Mouse (Mus musculus) hindbrain, embryonic 14.5 days (tissue): ENCODE data around the gene Traf3. TPM values are rescaled to one million over a fixed set of nuclear protein-coding genes. Genes with fewer than 3 reads are reported as not detected.

Experiments
- ATAC-seq: fragments of 200-750 bp; cut with Nextera tagmentation; 2 replicates; pipeline ENCODE4 v1.8.0; 2017; ENCODE audit warnings: moderate number of reproducible peaks, mild to moderate bottlenecking, moderate TSS enrichment, moderate library complexity; ENCODE audit not compliant: low FRiP score
- DNase-seq: peaks from one replicate; pipeline ENCODE4 v3.0.0-alpha.2; 2015; ENCODE audit warnings: low spot score
- H3K27ac ChIP-seq: fragments of 300-500 bp; sonication (generic); 2 replicates; pipeline ENCODE4 v1.5.1; 2014; ENCODE audit warnings: mild to moderate bottlenecking, moderate library complexity
- H3K27me3 ChIP-seq: fragments of 300-500 bp; sonication (generic); 2 replicates; pipeline ENCODE4 v1.6.1; 2014; ENCODE audit warnings: mild to moderate bottlenecking, low read length, mixed read lengths; ENCODE audit not compliant: control insufficient read depth, insufficient read depth
- H3K36me3 ChIP-seq: fragments of 300-500 bp; sonication (generic); replicated peaks from 2 replicates; pipeline ENCODE4 v1.6.1; 2014; ENCODE audit not compliant: control insufficient read depth, insufficient read depth
- H3K4me1 ChIP-seq: fragments of 300-500 bp; sonication (generic); replicated peaks from 2 replicates; pipeline ENCODE4 v1.6.1; 2014; ENCODE audit warnings: antibody characterized with exemption, low read length, mixed read lengths; ENCODE audit not compliant: control insufficient read depth, insufficient read depth
- H3K4me2 ChIP-seq: fragments of 300-500 bp; sonication (generic); replicated peaks from 2 replicates; pipeline ENCODE4 v1.6.1; 2014; ENCODE audit warnings: mild to moderate bottlenecking, moderate library complexity
- H3K4me3 ChIP-seq: fragments of 300-500 bp; sonication (generic); replicated peaks from 2 replicates; pipeline ENCODE4 v1.5.1; 2014; ENCODE audit warnings: mild to moderate bottlenecking, low read length
- H3K9ac ChIP-seq: fragments of 300-500 bp; sonication (generic); 2 replicates; pipeline ENCODE4 v1.6.1; 2014
- H3K9me3 ChIP-seq: fragments of 300-500 bp; sonication (generic); 2 replicates; pipeline ENCODE4 v1.6.1; 2016; ENCODE audit warnings: low read length; ENCODE audit not compliant: control insufficient read depth
- WGBS: fragments of 180-500 bp; shearing (Covaris S2); extraction: QIAGEN DNeasy Blood & Tissue Kit; methylation state at CpG from one replicate; pipeline ENCODE4 v1.1.7; 2014; 5-methylcytosine and 5-hydroxymethylcytosine counted together
- polyA plus RNA-seq: library from polyadenylated mRNA; unstranded; fragments of >200 nt; fragmentation: Nextera tagmentation; extraction: Ambion mirVana; gene quantifications from 2 replicates; pipeline ENCODE4 v1.2.1, GENCODE M21; 2014

Gene Traf3
- polyA plus RNA-seq, 1 experiment from 2014 or later: 20.9 TPM

GRCm38 (mm10) chr12:111135953-111136352 lies 30.2 kb upstream of the Traf3 start:
- H3K4me1 ChIP-seq: no peaks in the 10 kb centered on the region
- ATAC-seq (no peak), DNase-seq (no peak)
- no peaks in the 10 kb centered on the region for H3K36me3 ChIP-seq
- no peak overlapping the region for H3K4me2 ChIP-seq
- H3K9ac ChIP-seq: no peak overlapping the region
- H3K27me3 ChIP-seq: no peaks in the 10 kb centered on the region
- H3K9me3 ChIP-seq: no peaks in the 10 kb centered on the region
- 72% methylated on average over 3 of the region's 3 CpGs for WGBS
- H3K27ac ChIP-seq: no peak overlapping the region
- H3K4me3 ChIP-seq: no peak overlapping the region

- H3K9ac ChIP-seq: no peak overlapping the region
- no peaks in the 10 kb centered on the region for H3K36me3 ChIP-seq
- H3K27ac ChIP-seq: no peak overlapping the region
- no peak overlapping the region for H3K4me3 ChIP-seq
- no peaks in the 10 kb centered on the region for H3K9me3 ChIP-seq
- H3K27me3 ChIP-seq: no peaks in the 10 kb centered on the region
- 54% methylated on average over 2 of the region's 2 CpGs for WGBS
- ATAC-seq: no peak
- DNase-seq: no peak
- no peaks in the 10 kb centered on the region for H3K4me1 ChIP-seq
- no peak overlapping the region for H3K4me2 ChIP-seq
Measured at GRCm38 (mm10) chr12:111137079-111137478, 29.1 kb upstream of the Traf3 start.

GRCm38 (mm10) chr12:111143005-111143508 lies 23.1 kb upstream of the Traf3 start:
- Histone ChIP-seq H3K4me1 (peaks cover 23% of the 10 kb centered on the region), H3K9ac (peak overlapping the region; percentile 3; the same call in 1 of the 2 replicates), H3K27ac (peak overlapping the region; percentile 78), H3K36me3 (no peaks in the 10 kb centered on the region), H3K4me3 (no peak overlapping the region), H3K9me3 (no peaks in the 10 kb centered on the region), H3K4me2 (peak overlapping the region; percentile 31), H3K27me3 (no peaks in the 10 kb centered on the region)
- DNase-seq: peak; percentile 61
- 5% methylated on average over 12 of the region's 12 CpGs for WGBS
- ATAC-seq: peak; percentile 77; the same call in 1 of the 2 replicates

- Histone ChIP-seq H3K9ac (peak overlapping the region; percentile 3; the same call in 1 of the 2 replicates), H3K27me3 (no peaks in the 10 kb centered on the region), H3K9me3 (no peaks in the 10 kb centered on the region), H3K36me3 (no peaks in the 10 kb centered on the region), H3K27ac (peak overlapping the region; percentile 78), H3K4me3 (no peak overlapping the region), H3K4me2 (peak overlapping the region; percentile 31), H3K4me1 (peaks cover 23% of the 10 kb centered on the region)
- ATAC-seq (peak; percentile 44; the same call in 1 of the 2 replicates), DNase-seq (no peak)
- 52% methylated on average over 16 of the region's 16 CpGs for WGBS
Measured at GRCm38 (mm10) chr12:111143509-111144063, 22.6 kb upstream of the Traf3 start.

GRCm38 (mm10) chr12:111144598-111144997 lies 21.6 kb upstream of the Traf3 start:
- Histone ChIP-seq H3K4me1 (peaks cover 23% of the 10 kb centered on the region), H3K27ac (no peak overlapping the region), H3K9me3 (no peaks in the 10 kb centered on the region), H3K4me2 (no peak overlapping the region), H3K9ac (no peak overlapping the region), H3K36me3 (no peaks in the 10 kb centered on the region), H3K27me3 (no peaks in the 10 kb centered on the region), H3K4me3 (no peak overlapping the region)
- no peak for DNase-seq
- WGBS: 98% methylated on average over 2 of the region's 2 CpGs
- no peak for ATAC-seq

- H3K27me3 ChIP-seq: no peaks in the 10 kb centered on the region
- H3K4me1 ChIP-seq: peaks cover 23% of the 10 kb centered on the region
- no peak for ATAC-seq
- H3K9ac ChIP-seq: no peak overlapping the region
- peak; percentile 43 for DNase-seq
- no peak overlapping the region for H3K4me3 ChIP-seq
- no peaks in the 10 kb centered on the region for H3K36me3 ChIP-seq
- 38% methylated on average over 9 of the region's 9 CpGs for WGBS
- no peak overlapping the region for H3K4me2 ChIP-seq
- no peaks in the 10 kb centered on the region for H3K9me3 ChIP-seq
- H3K27ac ChIP-seq: peak overlapping the region; percentile 3; the same call in 1 of the 2 replicates
Measured at GRCm38 (mm10) chr12:111145269-111145668, 20.9 kb upstream of the Traf3 start.

- H3K4me3 ChIP-seq: no peak overlapping the region
- H3K9me3 ChIP-seq: no peaks in the 10 kb centered on the region
- H3K4me2 ChIP-seq: no peak overlapping the region
- H3K9ac ChIP-seq: no peak overlapping the region
- ATAC-seq: no peak
- 67% methylated on average over 17 of the region's 17 CpGs for WGBS
- DNase-seq: no peak
- H3K27me3 ChIP-seq: no peaks in the 10 kb centered on the region
- no peaks in the 10 kb centered on the region for H3K36me3 ChIP-seq
- H3K4me1 ChIP-seq: peaks cover 9% of the 10 kb centered on the region
- no peak overlapping the region for H3K27ac ChIP-seq
Measured at GRCm38 (mm10) chr12:111149495-111150235, 16.5 kb upstream of the Traf3 start.

GRCm38 (mm10) chr12:111150236-111150596 lies 16.0 kb upstream of the Traf3 start:
- Histone ChIP-seq H3K27ac (no peak overlapping the region), H3K36me3 (no peaks in the 10 kb centered on the region), H3K27me3 (no peaks in the 10 kb centered on the region), H3K9ac (no peak overlapping the region), H3K4me2 (no peak overlapping the region), H3K4me1 (peaks cover 5% of the 10 kb centered on the region; the same call in 1 of the 2 replicates), H3K9me3 (no peaks in the 10 kb centered on the region), H3K4me3 (no peak overlapping the region)
- ATAC-seq (no peak), DNase-seq (no peak)
- 14% methylated on average over 6 of the region's 6 CpGs for WGBS

- WGBS: 84% methylated on average over 5 of the region's 5 CpGs
- Histone ChIP-seq H3K4me3 (no peak overlapping the region), H3K27ac (no peak overlapping the region), H3K4me2 (no peak overlapping the region), H3K4me1 (no peaks in the 10 kb centered on the region), H3K9ac (no peak overlapping the region), H3K9me3 (no peaks in the 10 kb centered on the region), H3K36me3 (no peaks in the 10 kb centered on the region), H3K27me3 (no peaks in the 10 kb centered on the region)
- ATAC-seq: no peak
- DNase-seq: no peak
Measured at GRCm38 (mm10) chr12:111151422-111152156, 14.6 kb upstream of the Traf3 start.
